Mouse (Mus musculus): ENCODE results near the gene Ss18l2. TPM values are rescaled to one million over a fixed set of nuclear protein-coding genes. Genes with fewer than 3 reads are reported as not detected.
A peak's percentile ranks its signal among the peaks of the same experiment; 100 is the strongest.

The Ss18l2 gene
- total RNA-seq, 2 experiments from 2014 or later = 25.7 to 44.9 TPM

DNA sequence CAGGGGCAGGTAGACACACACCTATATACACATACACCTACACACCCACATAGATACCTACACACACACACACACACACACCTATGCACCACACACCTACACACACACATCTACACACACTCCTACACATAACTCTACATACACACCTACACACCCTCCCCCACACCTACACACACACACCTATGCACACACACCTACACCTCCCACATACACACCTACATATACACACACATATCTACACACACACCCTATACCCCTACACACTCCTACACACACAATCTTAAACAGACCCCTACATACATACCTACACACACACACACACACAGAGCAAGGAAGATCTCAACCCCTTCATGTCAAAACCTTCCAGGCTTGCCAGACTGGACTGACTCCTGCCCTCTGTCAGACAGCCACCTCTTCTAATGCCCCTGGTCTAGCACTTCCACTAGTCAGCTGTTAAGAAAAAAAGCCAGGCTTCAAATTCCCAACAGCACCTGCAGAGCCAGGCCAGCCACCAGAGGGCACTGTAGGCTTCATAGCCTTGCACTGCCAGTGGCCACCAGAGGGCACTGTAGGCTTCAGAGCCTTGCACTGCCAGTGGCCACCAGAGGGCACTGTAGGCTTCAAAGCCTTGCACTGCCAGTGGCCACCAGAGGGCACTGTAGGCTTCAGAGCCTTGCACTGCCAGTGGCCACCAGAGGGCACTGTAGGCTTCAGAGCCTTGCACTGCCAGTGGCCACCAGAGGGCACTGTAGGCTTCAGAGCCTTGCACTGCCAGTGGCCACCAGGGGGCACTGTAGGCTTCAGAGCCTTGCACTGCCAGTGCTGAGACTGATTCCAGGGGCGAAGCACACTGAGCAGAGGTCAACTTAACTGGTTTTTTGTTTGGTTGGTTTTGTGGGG is 12.7 kb upstream of the Ss18l2 start:
- peak; percentile 55; the same call in 1 of the 2 replicates for ATAC-seq (replicated peaks; ENCODE audit: poor library complexity, severe bottlenecking)

DNA sequence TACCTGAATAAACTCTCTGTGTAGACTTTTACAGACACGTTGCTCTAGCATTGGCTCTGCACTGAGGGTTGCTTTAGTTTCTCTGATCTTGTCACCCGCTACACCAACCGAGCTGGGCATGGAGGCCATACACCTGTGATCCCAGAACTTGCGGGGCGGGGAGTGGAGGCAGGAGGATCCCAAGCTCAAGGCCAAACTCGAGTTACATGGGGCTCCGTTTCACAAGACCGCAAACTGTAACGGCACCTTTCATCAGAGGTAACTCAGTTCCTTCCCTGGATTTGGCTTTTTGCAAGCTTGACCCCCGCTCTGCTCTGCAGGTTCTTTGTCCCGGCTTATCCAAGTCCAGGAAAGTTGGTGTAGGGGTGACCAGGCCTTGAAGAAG is 5.9 kb upstream of the Ss18l2 start:
- ATAC-seq (replicated peaks; ENCODE audit: poor library complexity, severe bottlenecking) = peak; percentile 12

DNA sequence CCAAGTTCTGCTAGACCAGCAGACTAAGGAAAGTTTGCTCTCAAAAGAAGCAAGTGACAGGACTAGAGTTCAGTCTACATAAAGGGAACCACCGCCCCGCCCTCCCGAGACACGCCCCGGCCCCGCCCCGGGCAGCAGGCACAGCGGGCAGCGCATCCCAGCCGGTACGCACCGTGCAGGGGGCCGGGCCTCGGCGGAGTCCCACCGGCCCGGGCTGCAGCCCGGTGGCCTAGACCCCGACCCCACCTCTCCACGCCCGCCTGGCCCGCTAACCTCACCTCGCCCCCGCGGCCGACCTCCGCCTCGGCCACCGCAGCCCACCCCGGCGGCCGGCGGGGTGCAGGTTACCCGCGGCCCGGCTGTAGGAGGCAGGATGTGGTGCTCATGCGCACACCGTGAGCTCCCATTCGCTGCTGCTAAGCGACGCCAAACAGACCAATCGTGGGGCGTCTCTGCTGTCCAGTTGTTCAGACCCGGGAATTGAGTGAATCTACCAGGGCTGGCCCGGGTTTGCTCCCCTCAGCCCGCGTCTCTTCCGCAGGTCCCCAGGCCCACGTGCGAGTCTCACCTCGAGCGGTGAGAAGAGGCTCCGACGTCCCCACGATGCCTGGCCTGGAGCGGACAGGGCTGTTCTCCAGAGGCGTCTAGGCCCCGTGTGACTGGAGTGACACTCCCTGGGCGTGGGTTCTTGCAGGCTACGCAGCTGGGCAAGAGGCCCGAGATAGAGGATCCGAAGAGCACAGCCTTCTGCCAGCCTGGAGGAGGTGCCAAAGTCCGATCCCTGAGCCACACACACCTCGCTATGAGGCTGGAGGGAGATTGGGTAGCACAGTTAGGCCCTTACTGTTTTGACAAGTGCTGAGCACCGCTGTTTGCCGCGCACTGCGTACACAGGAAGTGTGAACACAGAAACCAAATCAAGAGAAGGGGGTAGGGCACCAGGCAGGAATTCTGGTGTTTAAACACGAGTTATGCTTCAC is 5.2 kb upstream of the Ss18l2 start, which contains the start of gene Sec22c:
Gene Sec22c, minus strand, starts transcription at position 845 of the 980 bp plus-strand sequence.
- peak; percentile 63 for ATAC-seq (replicated peaks; ENCODE audit: poor library complexity, severe bottlenecking)

DNA sequence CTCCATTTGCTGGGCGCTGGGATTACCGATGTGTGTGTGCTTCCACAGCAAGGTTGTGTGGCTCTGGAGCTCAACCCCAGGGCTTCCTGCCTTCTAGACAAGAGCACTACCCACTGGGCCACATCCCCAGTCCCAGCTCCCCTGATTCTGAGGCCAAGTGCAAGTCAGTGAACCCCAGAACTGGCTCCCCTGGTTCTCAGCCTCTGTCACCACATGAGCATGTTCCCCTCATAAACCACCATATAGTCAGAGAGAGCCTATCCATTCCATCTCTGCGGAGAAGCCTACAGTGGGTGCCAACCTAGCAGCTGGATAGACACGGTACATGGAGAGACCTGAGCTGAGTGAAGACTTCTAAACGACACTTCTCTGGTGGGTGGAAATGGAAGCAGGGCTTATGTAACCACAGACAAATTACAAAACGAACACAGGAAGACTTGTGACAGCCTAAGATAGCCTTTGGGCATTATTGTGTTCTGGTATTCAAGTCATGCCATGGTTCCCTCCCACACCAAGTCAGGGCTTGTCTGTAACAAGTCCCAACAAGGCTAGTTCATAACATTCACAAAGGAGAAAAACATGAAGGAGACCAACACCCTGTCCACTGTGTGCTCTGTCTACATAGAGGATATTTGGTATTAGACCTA is 4.0 kb upstream of the Ss18l2 start:
- ATAC-seq (replicated peaks; ENCODE audit: poor library complexity, severe bottlenecking) = peak; percentile 20

DNA sequence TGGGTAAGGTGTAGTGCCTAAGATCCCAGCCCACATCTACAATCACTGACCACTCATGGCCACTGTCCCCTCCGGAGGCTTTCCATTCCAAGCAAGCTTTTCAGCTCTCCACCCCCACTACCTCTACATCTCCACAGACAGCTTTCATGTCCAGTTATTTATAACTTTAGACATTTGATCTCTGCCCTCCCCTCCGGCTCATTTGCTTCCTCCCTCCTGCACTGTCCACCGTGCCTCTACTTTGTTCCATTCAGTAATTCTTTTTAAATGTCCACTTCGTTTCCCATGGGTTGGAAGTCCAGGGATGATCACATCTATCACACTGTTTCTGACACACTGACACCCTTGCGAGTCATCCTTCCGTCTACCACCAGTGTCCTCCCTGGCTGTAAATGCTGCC is 2.3 kb upstream of the Ss18l2 start:
- ATAC-seq (replicated peaks; ENCODE audit: poor library complexity, severe bottlenecking) = no peak

DNA sequence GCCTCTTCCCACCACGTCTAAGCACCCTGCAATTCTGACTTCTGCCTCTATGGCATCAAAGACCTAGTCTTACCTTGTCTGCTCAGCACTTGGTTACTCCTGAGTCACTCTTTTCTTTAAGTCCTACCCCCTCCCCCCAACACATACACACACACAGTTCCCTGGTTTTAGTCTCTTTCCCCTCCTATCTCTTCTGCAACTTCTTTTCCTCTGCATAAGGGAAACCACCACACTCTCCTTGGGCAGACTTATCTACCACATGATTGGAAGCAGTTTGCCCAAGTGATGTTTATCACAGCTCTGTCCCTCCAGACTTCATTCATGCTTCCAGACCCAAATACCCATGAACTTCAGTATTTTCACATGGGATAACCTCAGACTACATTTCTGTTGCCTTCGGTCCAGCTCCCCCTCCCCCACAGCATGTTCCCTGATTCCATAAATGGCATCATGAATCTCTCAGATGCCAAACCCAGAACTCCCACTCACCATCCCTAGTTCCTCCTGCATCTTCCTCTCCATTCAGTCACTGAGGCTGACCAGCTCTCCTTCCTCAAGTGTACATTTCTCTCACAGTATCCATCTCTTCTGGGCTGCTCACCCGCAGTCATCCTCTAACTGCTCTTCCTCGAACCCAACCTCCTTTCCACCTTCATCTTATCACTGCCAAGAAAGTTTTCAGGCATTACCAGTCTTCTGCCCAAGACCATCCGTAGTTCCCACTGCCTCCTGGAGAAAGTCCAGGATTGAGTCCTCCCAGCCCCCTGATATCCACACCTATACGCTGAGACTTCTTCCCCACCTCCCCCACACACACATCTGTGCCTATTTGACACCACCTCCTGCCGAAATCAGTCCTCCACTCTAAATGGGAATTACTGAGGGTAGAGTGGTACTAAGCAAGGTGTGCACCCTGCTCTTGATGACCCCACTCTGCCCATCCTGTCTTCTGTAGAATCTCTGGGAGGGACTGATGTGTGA is 1.3 kb upstream of the Ss18l2 start:
- 0 out of 2 replicates have a peak, but pooled peaks have one; percentile 2 for ATAC-seq (replicated peaks; ENCODE audit: poor library complexity, severe bottlenecking)

DNA sequence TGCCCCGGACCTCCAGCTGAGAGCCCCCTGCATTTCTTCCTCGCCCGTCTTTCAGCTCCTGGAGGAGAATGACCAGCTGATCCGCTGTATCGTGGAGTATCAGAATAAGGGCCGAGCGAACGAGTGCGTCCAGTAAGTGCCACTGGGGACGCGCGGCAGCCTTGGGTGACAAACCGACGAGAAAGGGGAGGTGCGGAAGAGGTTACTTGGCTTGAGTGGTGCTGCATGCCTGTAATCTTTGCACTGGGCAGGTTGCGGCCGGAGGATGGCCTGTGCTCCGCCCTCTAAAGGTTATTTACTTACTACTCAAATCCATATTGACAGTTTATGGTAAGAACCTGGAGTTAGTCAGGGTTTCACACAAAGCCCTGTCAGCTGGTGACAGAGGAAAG is 451 bp downstream of the Ss18l2 start:
- peak; percentile 31 for ATAC-seq (replicated peaks; ENCODE audit: poor library complexity, severe bottlenecking)

DNA sequence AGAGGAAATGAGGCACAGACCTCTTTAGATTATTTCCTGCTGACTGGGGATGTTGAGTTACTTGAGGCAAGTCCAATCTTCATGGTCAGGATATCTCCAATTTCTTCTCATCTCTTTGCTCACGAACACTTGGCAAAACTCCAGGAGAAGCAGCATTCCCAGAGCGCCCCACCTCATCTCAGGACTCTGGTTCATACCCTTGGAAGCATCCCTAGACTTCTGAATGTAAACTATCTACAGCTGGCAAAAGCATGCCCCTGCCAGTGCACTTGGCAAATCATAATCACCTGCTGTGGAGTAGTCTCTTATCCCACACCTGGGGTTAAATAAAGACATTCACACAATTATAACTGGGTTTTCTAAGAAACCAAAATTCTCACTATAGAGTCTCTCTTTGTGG is 6.9 kb downstream of the Ss18l2 start:
- no peak for ATAC-seq (replicated peaks; ENCODE audit: poor library complexity, severe bottlenecking)

DNA sequence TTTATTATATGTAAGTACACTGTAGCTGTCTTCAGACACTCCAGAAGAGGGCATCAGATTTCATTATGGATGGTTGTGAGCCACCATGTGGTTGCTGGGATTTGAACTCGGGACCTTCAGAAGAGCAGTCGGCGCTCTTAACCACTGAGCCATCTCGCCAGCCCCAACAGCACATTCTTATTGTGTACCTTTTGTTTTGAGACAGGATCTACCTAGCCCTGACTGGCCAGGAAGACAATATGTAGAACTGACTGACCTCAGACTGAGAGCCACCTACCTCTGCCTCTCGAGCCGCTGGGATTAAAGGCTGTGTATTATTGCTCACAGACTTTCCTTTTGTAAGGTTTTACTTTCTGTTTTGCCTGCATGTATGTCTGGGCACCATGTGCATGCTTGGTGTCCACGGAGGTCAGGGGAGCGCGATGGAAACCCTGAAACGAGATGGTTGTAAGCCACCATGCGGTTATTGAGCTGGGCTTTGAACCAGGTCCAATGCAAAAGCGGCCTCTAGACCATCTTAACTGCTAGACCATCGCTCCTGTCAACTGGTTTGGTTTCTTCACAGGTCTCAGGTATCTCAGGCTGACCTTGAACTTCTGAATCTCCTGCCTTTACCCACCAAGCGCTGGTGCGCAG is 8.1 kb downstream of the Ss18l2 start:
- 0 out of 2 replicates have a peak, but pooled peaks have one; percentile 3 for ATAC-seq (replicated peaks; ENCODE audit: poor library complexity, severe bottlenecking)

DNA sequence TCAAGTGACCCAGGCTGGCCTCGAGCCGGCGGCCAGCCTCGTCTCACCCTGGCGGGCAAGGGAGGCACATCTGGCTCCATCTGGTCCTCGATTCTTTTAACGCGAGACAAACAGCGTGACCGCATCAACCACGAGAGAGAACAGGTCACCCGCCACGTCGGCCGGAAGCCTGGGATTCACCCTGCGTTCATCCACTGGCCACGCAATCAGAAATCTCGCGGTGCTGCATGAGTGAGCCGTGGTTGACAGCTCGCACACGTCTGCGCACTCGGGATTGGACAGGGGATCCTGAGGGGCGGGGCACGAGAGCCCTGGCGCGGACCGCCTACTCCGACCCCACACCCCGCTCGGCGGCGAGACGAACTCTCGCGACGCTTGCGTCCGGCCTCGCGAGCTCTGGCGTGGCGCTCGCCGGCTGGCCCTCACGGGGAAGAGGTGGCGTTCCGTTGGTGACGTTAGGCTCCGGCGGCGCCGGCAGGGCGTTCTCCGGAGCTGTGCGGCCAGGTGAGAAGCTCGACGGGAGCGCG is 8.7 kb downstream of the Ss18l2 start, which contains the start of gene Nktr:
Gene Nktr, plus strand, starts transcription at position 378 of the 527 bp plus-strand sequence.
- ATAC-seq (replicated peaks; ENCODE audit: poor library complexity, severe bottlenecking) = peak; percentile 93

DNA sequence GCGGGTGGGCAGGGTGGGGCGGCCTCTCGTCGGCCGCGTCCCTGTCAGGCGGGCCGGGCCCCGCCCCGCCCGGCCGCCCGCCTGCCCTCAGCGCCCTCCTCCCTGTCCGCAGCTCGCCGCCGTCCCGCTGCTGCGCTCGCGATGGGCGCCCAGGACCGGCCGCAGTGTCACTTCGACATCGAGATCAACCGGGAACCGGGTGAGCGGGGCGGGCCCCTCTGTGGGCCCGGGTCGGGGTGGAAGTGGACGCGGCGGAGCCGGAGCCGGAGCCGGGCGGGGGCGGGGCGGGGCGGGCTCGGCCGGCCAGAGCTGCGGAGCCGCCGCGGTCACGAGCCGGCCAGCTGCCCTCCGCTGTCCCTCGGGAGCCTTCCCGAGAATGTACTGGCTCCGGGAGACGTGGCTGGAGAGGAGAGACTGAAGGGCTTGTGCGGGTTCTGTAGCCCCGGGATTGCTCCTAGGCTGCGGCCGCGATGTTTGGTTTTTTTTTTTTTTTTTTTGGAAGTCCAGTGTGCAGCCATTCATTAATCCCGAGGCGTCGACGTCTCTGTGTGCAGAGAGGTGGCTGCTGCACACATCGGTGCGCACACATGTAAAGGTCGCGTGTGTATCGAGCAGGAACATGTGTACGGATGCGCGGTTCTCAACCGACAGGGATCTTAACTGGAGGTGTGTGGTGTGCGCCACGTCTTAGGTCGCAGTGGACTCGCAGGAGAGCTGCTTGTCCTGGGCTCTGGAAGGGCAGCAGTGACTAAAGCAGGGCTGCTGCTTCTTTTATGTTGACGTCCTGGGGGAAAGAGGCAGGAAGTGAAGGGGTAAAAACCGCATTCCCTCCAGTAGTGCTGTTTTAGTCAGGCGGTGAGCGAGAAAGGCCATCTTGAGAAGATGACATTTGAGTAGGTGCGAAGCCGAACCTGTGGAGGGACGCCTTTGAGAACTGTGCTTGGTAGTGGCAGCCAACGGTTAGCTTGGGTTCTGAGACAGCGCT is 9.5 kb downstream of the Ss18l2 start:
- peak; percentile 34 for ATAC-seq (replicated peaks; ENCODE audit: poor library complexity, severe bottlenecking)

DNA sequence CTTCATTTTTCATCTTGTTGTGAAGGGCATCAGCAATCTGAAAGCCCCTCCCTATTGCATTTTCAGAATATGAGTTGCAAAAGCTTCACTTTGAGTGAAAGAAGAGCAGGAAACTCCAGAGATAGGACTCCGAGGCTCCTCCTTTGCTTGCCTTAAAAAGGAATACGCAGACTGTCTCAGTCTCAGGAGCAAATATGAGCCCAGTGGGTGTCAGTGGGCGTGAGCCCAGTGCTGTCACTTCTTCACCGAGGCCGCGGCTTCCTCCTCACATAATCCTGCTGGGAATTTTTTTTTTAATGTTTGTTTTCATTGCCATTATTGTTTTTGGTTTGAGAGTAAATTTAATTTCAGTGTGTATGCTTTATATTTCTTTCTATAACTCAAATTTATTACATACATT is 30.4 kb downstream of the Ss18l2 start:
- ATAC-seq (replicated peaks; ENCODE audit: poor library complexity, severe bottlenecking) = no peak

DNA sequence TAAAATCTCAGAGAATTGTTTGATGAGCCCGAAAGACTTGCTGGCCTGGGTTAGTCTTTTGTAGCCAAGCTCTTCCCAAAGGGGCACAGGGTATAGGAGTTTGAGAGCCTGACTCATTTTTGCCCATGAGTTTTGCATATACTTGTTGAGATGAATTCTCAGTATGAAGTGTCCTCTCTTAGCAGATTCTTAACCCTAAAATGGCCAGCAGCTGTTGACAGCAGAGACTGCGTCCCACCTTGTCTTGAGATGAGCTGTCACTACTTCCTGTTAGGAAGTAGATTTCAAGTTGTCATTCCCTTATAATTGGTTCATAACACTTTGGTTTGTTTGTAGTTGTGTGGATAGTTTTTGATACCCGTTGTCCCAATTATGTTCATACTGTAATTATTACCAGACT is 31.0 kb downstream of the Ss18l2 start:
- ATAC-seq (replicated peaks; ENCODE audit: poor library complexity, severe bottlenecking) = no peak

DNA sequence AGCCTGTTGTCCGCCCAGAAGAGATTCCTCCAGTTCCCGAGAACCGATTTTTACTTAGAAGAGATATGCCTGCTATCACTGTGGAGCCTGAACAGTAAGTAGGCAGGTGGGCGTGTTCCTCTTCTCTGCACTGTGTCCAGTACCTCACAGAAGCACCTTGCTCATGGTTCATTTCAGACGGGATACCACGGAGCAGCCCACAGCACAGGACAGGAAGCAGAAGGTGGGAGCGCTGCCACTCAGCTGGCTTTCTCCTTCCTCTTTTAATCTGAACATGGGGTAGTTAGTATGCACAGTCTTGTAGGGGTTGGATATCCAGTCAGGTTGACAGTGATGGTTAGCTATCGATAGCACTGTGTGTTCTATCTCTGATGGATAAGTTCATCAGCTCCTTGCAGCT is 33.9 kb downstream of the Ss18l2 start:
- ATAC-seq (replicated peaks; ENCODE audit: poor library complexity, severe bottlenecking) = peak; percentile 44

DNA sequence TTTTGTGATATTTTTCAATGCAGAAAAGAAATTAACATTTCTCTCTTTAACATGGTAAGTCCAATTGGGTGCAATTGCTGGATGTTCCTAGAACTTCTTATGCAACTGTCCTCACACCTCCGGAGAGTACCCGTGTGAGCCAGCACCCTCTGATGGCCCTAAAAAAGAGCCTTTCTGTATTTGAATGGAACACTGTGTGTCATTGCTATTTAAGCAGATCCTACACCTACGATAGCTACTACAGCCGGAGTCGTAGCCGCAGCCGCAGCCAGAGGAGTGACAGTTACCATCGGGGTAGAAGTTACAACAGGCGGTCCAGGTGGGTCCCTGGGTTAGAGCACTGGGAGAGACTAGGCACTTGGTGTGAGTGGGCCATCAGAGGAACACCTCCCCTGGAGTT is 42.6 kb downstream of the Ss18l2 start:
- ATAC-seq (replicated peaks; ENCODE audit: poor library complexity, severe bottlenecking) = no peak

DNA sequence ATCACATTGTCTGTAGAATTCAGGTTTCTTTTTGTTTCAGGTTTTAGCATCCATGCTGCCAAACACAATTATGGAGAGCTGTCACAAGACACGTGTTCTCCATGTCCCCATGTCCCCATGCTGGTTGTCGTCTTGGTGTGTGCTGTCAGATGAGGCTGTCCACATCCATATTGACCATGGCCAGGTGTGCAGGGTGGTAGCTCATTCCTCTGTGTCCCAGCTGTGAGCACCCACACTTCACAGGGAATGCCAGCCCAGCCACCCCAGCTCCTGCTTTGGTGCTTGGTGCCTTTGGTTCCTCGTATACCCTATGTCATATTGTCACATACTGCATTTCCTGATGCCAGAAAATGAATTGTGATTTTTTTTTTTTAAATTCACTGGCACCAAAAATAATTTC is 44.5 kb downstream of the Ss18l2 start:
- no peak for ATAC-seq (replicated peaks; ENCODE audit: poor library complexity, severe bottlenecking)

DNA sequence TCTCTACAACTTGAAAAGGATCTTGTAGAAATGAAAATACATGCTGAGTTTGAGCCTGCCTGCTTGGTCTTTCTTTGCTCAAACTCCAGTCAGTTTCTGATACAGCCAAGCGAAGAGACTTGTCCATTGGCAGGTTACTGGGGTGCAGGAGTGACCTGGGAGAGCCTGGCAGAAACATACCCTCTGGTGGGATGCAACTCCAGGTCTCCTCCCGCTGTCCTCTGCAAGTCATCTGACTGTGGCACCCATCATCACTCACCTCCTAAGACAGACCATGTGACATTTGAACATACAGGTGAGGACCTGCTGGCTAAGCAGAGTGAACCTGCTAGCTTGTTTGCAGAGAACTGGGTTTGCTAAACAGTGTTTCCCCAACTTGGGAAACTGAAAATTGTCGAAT is 46.7 kb downstream of the Ss18l2 start:
- no peak for ATAC-seq (replicated peaks; ENCODE audit: poor library complexity, severe bottlenecking)
